Mouse (Mus musculus) fibroblast of lung, adult 2 months (primary cell): ENCODE results near the gene Tead1.

ENCODE experiments used
- DNase-seq: peaks from one replicate; pipeline ENCODE4 v3.0.0-alpha.2; 2011; ENCODE audit warnings: low read depth

The Tead1 gene

DNA sequence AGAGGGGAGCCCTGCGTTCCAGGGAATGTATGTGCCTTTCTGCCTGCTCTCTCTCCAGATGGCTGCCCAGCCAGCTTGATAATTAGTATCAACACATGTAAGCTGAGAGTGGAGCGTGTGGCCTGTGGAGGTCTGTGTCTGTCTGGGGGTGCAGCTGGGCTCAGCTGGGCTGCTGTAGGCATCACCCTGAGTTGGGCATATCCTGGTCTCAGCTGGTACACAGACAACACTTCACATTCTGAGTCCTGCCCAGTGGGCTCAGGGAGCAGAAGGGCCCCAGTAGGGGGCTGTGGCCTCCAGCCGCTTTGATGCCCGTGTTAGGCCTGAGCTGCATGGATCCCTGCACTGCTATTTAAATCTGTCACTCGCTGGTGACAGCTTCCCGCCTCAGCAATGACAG is 100.5 kb downstream of the Tead1 start:
- no peak for DNase-seq

DNA sequence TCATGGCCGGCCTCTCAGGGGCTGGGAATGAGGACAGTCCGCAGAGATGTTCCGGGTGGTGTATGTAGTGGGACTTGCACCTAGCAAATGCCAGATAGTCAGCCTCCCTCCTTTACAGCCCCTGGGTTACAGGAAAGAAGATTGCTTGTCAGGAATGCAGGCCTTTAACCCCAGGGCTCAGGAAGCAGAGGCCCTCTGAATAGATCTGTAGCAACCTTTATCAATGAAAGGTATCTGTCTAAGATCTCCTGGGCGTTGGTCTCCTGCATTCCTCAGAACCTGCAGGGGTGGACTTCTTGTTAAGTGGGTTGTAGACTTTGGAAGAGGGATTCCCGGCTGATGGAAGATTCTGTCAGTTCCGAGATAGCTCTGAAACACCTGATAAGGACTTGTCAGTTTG is 101.8 kb downstream of the Tead1 start:
- DNase-seq = no peak

DNA sequence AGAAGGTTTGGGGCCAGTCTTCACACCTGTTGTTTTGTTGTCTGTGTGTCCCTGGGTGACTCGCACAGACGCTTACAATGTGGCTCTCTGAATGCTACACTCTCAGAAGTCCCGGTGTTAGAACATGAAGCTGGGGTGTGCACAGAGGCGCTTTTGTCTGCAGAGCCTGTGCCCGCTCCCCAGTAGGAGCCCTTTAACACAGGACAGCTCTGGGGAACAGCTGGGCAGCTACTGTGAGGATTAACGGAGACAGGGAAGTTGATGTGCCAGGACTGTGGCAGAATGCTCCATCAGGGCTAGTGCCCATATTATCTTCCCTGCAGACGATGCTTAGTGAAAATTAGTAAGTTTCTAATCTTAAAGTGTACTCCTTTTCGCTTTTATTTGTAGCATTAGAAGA is 102.9 kb downstream of the Tead1 start:
- no peak for DNase-seq

GRCm38 (mm10) chr7:112784278-112784677 is 105.2 kb downstream of the Tead1 start:
- DNase-seq = no peak

DNA sequence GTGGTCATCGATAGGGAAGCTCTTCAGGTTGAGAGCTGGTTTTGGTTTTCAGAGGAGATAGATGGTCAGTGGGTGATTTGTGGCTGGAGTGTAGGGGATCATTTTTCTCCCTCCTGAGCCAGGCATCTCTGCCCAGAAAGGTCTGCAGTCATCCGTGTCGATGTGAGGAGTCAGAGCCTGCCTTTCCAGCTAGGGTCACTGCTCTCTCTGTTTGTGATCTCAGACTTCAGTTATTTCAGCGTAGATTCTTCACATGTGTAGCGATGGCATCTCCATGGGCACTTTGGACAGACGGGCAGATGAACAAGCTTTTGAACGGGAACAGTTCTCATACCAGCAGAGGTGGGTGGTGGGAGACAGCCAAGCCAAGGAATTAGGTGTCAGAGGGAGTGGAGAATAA is 106.2 kb downstream of the Tead1 start:
- DNase-seq = no peak

GRCm38 (mm10) chr7:112786556-112787225 is 107.6 kb downstream of the Tead1 start:
- peak; percentile 89 for DNase-seq

DNA sequence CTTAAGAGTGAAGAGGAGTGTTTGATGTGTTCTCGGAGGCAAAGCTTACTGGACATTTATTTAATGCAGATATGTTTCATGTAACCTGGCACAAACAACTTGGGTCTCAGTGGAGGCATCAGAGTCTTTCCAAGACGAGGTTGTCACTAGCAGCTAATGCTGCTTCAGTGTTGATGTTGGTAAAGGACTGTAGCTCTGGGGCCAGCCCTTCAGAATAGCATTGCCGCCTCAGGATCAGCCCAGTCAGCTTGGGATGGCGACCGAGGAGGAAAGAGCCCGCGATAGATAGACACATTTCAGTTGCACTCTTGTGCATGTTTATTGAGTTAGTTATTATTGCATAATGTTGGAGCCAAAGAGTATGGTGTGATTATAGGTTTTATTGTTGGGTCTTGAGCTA is 108.2 kb downstream of the Tead1 start:
- DNase-seq = no peak

- DNase-seq = no peak
These were observed 109.2 kb downstream of the Tead1 start for GRCm38 (mm10) chr7:112788321-112788751.

GRCm38 (mm10) chr7:112789693-112790092 is 110.6 kb downstream of the Tead1 start:
- DNase-seq = no peak

DNA sequence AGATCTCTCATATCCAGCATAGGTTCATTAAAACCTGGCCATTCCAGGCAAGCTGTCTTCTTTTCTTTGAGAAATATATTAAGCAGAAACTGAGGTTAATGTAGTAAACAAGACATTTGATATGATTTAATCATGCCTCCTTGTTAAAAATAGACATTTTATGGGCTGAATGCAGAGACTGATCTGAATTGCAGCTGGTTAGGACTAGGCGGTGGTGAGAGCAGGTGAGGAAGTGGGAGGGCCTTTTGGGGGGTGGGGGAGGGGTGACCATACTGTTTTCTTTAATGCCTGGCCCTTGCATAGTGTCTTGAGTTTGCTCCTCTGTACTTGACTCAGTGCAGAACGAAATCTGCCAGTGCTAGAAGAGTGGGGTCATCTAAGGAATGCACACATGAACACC is 111.2 kb downstream of the Tead1 start:
- DNase-seq = no peak

DNA sequence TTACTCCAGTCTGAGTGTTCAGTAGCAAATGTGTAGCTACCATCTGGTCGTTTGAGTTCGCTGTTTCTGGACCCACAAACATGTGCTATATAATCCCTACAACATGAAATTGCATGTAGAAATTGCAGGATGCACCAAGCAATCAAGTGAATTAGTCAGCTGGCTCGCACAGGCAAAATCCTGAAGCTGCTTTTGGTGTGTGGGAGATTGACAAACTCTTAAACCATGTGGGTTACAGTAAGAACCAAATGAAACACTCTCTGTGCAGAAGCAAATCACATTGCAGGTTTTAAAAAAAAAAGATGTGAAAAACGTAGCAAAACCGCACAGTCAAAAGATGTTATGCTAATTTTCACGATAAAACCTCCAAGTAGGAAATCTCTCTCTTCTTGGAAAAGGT is 113.6 kb downstream of the Tead1 start:
- no peak for DNase-seq

DNA sequence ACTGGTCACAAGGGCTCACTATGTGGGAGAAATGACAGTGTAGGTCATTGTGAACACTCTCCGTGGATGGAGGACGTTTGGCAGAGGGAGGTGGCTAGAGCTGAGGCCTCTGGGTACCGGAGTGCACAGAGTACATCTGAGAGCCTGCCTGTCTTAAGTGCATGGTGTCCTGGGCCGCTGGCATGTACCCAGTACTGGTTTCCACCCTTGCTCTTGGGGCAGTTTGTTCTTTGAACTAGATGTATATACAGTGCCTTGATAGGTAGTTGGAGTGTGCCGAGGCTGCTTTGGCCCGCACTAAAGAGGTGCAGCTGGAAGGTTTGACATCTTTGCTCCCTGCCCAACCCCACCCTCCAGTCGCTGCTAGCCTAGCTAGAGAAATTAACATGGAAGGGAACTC is 114.8 kb downstream of the Tead1 start:
- no peak for DNase-seq

DNA sequence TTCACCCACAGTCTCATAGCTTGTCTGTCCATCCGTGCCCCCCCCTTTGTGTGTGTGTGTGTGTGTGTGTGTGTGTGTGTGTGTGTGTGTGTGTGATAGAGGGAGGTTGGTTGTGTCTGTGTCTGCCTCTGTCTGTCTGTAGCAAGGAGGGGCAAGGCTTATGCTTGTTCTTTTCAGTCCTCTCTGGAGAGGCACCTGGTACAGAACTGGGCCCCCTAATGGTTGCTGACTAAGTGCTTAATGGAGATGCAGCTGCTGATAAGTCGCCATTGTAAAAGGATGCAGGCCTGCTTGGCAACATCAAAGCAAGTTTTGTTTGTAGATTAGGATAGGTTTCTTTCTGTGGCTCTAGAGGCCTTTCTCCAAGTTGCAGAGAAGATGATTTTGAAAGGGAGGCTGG is 115.4 kb downstream of the Tead1 start:
- no peak for DNase-seq

DNA sequence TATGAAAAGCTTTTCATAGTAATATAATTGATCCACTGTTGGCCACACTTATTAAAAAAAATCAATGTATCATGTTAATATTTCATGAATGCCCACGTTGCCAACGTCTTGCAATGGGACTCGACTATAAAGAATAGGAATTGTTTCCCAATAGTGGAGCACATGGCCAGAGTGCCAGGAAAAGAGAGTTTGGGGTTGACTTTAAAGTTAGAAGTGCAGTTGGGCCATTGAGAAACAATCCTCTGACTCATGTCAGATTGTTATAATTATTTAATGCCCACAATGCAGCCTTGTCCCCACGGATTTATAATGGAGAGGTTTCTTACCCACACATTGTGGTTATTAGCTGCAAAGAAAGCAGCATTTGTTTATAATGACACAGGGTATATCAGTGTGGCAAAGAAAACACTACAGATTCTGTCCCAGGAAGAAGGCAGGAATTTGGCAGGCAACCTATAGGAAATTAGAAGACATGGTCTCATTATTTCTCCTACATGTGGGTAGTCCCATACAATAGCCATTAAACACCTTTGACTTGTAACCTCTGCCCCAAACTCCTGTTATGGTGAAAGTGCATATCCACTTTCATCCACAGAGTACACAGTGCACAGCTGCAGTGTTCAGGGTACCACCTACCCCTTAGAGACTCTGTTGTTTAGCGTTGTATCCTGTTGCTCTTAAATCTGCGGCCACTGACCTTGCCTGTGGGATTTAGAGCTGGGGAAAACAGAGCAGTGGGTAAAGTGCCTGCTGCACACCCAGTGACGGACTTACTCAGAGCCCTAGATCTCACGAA is 118.6 kb downstream of the Tead1 start:
- DNase-seq = no peak

DNA sequence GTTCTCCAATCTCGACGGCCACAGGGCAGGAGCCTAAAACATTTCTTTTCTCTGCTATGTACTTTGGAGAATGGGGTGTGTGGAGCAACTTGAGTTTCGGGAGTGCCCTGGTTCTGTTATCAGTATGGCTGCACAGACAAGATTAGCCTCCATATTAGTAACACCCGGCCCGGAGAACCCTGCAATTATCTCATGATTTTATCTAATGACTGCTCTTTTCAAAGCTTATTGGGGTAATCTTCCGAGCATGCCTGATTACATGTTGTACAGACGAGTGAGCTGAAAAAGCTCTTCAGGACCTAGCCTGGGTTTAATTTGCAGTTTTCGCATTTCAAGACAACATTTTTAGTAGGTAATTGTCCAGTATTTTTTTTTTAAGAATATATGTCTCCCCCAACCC is 122.6 kb downstream of the Tead1 start:
- DNase-seq = no peak

DNA sequence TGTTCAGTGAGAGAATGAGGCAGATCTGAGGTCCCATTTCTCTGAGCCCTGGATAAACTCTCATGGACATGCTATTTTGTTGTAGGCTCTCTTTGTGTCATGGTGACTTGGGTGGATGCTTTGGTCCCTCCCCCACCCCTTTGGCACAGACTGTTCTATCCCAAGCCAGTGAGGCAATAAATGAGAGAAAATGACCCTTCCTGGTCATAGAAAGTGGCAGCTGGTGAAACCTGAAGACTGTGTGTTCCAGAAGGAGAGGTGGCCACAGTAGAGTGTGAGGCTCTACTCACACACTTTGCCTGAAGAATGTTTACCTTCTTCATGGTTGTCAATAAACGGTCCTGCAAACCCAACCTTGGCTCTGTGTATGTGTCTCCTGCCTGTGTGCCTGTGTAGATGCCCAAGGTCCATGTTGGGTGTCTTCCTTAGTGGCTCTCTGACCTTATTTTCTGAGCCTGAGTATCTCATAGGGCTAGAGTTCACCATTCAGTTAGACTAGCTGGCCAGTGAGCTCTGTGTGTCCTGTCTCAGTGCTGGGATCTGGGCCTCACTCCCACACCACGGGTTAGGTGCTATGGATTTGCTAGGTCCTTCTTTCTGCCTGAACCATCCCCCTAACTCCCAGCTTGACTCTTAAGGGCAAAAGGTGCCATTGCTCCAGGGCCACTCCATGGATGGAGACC is 127.7 kb downstream of the Tead1 start:
- DNase-seq = no peak

DNA sequence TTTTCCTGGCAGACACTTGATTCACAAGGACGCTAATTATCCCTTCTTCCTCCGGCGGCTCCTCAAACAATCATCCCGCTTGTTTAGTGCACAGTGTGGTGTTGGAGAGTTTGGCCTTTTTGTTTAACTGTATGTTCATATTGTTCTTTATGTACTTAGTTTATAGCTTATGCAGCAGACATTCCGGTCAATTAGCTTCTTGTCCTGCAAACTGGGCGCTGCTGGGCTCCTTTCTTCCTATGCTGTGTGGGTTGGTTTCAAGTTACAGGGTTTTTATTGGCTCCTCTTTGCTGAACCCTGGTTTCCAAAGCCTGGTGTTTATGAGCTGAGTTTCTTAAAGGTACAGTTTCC is 128.3 kb downstream of the Tead1 start:
- no peak for DNase-seq

DNA sequence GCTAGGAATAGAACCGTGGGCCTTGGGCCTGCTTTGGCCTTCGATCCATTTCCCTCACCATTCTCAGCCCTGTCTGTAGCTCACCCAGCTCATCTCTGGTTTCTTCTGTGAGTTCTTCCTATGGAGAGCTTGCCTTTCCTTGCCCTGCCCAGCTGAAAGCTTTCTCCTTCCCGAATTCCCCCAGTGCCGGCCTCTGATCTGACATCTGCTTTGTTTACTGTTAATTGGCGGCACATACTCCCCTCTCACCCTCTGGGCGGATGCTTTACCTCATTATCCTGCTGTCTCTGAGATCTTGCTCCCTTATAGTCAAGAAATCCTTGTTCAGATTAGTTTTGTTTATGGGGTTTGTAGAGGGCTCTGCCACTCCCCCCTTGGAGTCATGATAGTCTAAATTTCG is 131.6 kb downstream of the Tead1 start:
- DNase-seq = no peak

- no peak for DNase-seq
These were observed 133.1 kb downstream of the Tead1 start for GRCm38 (mm10) chr7:112812037-112812775.

- DNase-seq = no peak
These were observed 134.0 kb downstream of the Tead1 start for GRCm38 (mm10) chr7:112813163-112813562.

- peak; percentile 87 for DNase-seq
These were observed 134.7 kb downstream of the Tead1 start for GRCm38 (mm10) chr7:112813731-112814306.

- DNase-seq = no peak
These were observed 136.9 kb downstream of the Tead1 start for GRCm38 (mm10) chr7:112816016-112816415.
